Mouse (Mus musculus) C2C12 (cell line): ENCODE results near the gene Irf5.

Experiments used
- CEBPB ChIP-seq: IDR thresholded peaks from one replicate; pipeline ENCODE4 v1.6.1; 2011; ENCODE audit warnings: low read depth, mild to moderate bottlenecking, control low read depth, moderate library complexity
- CTCF ChIP-seq: IDR thresholded peaks from one replicate; pipeline ENCODE4 v1.5.1; 2011; ENCODE audit not compliant: control insufficient read depth, insufficient read depth, insufficient read length
- MAX ChIP-seq: IDR thresholded peaks from one replicate; pipeline ENCODE4 v1.6.1; 2011; ENCODE audit warnings: mild to moderate bottlenecking, control low read depth
- MYOD1 ChIP-seq: IDR thresholded peaks from one replicate; pipeline ENCODE4 v1.6.1; 2011; ENCODE audit warnings: low read depth; ENCODE audit not compliant: control insufficient read depth, insufficient read length
- MYOG ChIP-seq: IDR thresholded peaks from one replicate; pipeline ENCODE4 v1.6.1; 2011; ENCODE audit not compliant: control insufficient read depth, insufficient read length; ENCODE audit errors: extremely low read depth
- USF1 ChIP-seq: IDR thresholded peaks from one replicate; pipeline ENCODE4 v1.6.1; 2011; ENCODE audit warnings: low read depth, mild to moderate bottlenecking, control low read depth, moderate library complexity

DNA sequence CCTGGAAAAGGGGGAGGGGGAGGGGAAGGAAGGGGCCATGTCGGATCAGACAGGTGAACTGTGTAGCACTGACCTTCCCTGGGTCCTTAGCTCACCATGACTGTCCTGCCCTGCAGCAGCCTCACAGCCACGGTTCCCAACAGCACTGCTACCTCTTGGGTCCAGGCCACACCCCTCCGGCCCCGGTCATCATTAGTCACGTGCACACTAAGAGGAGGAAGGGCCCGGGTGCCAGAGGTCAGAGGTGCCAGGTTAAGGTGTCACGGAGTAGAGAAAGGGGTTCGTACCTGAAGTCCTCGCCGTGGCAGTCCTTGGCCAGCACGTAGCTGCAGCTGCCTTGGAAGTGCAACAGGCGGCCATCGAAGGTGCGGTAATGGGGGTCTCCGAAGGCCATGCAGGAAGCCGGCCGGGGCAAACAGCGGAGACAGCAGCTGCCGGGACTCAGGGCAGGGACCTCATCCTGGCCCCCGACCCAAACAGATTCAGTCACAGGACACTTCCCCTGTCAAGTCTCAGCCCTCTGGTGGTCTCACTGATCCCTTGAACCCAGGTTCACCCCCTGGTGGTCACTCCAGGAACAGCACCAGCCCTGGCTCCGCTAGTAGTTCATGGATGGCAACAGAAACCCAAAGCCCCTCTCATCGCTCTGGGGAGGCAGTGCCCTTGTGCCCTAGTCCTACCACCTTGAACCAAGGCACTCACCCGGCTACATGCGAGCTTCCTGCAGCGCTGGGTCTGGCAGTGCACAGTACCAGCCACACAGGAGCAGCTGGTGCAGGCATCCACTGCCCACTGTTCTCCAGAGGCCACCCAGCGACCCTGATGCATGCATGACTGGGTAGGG, 41.5 kb upstream of the Irf5 start:
- peak; percentile 58 for TF ChIP-seq USF1
- TF ChIP-seq CTCF = peak; percentile 60
- no peak for TF ChIP-seq CEBPB
- no peak for TF ChIP-seq MAX
- no peak for TF ChIP-seq MYOG
- no peak for TF ChIP-seq MYOD1
